Mouse (Mus musculus): ENCODE results near the gene Rbm19.

DNA sequence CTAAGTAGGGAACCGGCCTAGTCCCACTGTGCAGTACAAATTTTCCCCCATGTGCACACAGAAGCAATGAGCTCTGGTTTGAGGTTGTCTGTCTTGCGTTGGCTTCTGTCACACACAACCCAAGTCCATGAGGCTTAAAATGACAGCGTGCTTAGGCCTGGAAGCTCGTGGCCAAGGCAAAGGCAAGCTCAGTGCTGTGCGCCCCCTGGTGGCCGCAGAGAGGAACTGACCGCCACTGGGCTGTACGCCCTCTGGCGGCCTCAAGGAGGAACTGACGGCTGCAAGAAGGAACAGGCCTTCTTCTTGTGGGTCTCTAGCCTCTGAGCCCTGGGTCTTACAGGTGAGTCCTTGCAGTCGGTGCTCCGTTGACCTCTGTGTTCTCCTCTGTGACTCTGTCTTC is 13.5 kb upstream of the Rbm19 start:
- peak; percentile 100 for TF ChIP-seq CTCF (IDR thresholded peaks at IDR 0.05; ENCODE audit: low read depth, low read length)
- TF ChIP-seq POLR2A (IDR thresholded peaks at IDR 0.05; ENCODE audit: extremely low read depth, insufficient read depth, low read length), result no peak
